Mouse (Mus musculus): ENCODE measurements around the gene Lsr. TPM values are rescaled to one million over a fixed set of nuclear protein-coding genes. Genes with fewer than 3 reads are reported as not detected.
"Not testable (repeated sequence)": the region's sequence is repeated elsewhere in the genome, so short reads cannot be mapped to it uniquely, and the experiment has no call there.

Gene Lsr
- polyA plus RNA-seq, 1 experiment from 2014 or later, result 24.4 TPM

DNA sequence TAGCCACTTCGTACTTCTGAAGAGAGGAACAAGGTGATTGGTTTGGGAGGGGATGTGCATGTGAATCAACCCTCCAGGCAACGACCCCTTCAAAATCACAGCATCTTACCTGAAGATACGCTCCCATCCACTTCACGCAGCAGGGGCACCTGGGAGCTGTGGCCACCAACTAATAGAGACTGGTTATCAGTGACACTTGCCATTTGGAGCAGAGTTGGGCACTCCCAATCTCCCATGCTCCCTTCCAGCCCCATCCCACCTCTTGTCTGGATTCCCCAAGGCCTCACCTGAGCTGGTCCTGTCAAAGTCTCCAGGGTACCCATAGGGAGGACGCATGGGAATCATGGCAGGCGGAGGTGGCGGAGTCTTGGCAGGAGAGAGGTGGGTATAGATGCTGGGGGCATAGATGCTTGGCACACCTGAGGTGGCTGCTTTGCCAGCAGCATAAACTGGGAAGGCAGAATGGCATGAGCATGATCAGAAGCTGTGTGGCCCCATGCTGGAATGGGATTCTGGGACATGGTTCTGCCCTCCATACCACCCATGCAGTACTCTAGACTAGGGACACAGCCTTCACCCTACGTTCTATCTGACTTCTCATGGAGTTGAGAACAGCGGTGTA is 14.3 kb downstream of the Lsr start:
- no peak for ATAC-seq (ENCODE audit: low FRiP score, low read depth)
- H3K4me2 ChIP-seq, result peak overlapping the region; percentile 50
- no peak overlapping the region for H3K4me3 ChIP-seq
- peaks cover 28% of the 10 kb centered on the region for H3K4me1 ChIP-seq (replicated peaks)
- no peaks in the 10 kb centered on the region for H3K9me3 ChIP-seq
- H3K9ac ChIP-seq, result no peak overlapping the region
- no peaks in the 10 kb centered on the region for H3K27me3 ChIP-seq
- no peak overlapping the region for H3K27ac ChIP-seq (replicated peaks)
- H3K36me3 ChIP-seq, result peaks cover 8% of the 10 kb centered on the region
- 99% methylated on average over 9 of the region's 9 CpGs for WGBS

DNA sequence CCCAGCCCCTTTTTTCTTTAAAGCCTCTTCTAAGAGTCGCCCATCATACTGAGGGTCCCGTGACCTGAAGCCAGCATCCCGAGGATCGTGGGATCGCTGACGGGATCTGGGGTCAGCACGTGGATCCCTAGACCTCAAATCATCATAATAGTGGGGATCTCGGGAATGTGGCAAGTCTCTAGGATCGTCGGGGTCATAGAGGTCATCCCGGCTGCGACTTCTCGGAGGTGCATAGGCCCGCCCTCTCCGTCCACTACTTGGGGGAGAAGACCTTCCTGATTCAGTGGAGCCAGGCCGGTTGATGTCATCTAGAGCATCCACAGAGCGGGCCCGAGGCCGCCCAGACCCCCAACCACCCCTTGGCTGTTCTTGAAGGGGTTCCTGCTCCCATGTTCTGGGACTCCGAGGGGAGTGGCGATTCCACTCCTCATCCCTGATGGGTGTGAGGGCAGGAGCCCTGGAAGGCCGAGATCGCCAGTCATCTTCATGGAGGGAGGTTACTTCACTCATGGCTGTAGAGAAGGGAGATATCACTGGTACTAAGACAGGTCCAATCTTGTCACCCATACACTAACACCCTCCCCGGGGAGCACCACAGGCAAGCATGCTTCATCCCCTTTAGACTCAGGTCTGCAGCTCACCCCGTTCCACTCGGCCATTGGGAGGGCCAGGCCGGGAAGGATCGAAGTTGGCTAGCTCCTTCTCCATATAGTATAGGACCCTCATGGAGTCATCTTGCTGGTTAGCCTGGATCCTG is 15.0 kb downstream of the Lsr start:
- 68% methylated on average over 28 of the region's 28 CpGs for WGBS
- peak overlapping the region; percentile 89 for H3K9ac ChIP-seq
- H3K27me3 ChIP-seq, result no peaks in the 10 kb centered on the region
- no peaks in the 10 kb centered on the region for H3K9me3 ChIP-seq
- H3K4me3 ChIP-seq, result peak overlapping the region; percentile 81
- H3K36me3 ChIP-seq, result peaks cover 15% of the 10 kb centered on the region
- H3K4me1 ChIP-seq (replicated peaks), result peaks cover 28% of the 10 kb centered on the region
- no peak for ATAC-seq (ENCODE audit: low FRiP score, low read depth)
- peak overlapping the region; percentile 50 for H3K4me2 ChIP-seq
- H3K27ac ChIP-seq (replicated peaks), result peak overlapping the region; percentile 99

DNA sequence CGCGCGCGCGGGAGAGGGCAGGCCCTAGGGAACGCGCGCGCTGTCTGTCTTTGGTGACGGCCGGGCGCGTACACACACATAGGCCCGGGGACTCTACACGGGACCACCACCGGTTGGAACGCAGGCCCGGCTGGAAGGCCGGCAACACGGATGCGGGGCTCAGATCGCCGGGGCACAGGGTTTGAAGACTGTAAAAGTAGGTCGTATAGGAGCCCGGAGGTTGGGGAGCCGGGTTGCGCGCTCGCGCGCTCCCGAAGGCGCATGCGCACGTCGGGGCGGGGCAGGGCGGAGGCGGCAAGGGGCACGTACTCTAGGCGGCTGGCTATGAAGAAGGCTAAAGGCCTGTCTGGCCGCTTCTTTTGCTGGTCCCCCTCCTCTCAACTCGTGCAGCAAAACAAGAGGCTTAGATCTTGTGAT is 15.9 kb downstream of the Lsr start:
- peaks cover 28% of the 10 kb centered on the region for H3K4me1 ChIP-seq (replicated peaks)
- peak overlapping the region; percentile 89 for H3K9ac ChIP-seq
- H3K4me2 ChIP-seq, result peak overlapping the region; percentile 50
- H3K9me3 ChIP-seq, result no peaks in the 10 kb centered on the region
- ATAC-seq (ENCODE audit: low FRiP score, low read depth), result peak; percentile 77
- H3K27me3 ChIP-seq, result no peaks in the 10 kb centered on the region
- H3K36me3 ChIP-seq, result peaks cover 23% of the 10 kb centered on the region
- H3K4me3 ChIP-seq, result peak overlapping the region; percentile 81
- WGBS, result under 1% methylated on average over 43 of the region's 43 CpGs
- H3K27ac ChIP-seq (replicated peaks), result peak overlapping the region; percentile 99

DNA sequence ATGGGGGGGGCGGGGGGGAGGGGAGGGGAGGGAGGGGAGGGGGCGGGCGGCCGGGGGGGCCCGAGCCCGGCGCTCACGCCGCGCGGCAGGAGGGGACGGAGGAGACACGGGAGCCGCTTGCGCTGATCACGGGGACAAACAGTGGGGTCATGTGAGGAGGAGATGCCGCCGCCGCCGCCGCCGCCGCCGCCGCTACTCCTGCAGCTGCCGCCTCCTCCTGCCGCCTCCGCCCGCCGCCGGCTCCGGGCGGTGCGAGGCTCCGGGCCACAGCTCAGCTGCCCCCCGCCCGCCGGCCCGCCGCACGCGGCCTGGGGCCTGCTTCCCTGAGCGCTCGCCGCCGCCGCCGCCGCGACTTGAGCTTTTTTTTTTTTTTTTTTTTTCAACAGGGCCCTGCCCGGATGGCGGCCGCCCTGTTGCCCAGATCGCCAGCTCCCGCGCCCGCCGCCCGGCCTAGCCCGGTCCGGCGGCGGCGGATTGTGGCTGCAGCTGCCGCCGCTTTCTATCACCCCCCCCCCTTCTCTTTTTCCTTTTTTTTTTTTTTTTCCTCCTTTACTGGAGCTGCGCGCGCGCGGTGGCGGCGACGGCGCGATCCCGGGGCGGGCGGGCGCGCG is 16.4 kb downstream of the Lsr start, which contains the start of gene Usf2:
TSS of gene Usf2 (minus strand) at position 48 of the 611 bp plus-strand sequence.
- peak; percentile 63 for ATAC-seq (ENCODE audit: low FRiP score, low read depth)
- 0% methylated on average over 21 of the region's 82 CpGs for WGBS

DNA sequence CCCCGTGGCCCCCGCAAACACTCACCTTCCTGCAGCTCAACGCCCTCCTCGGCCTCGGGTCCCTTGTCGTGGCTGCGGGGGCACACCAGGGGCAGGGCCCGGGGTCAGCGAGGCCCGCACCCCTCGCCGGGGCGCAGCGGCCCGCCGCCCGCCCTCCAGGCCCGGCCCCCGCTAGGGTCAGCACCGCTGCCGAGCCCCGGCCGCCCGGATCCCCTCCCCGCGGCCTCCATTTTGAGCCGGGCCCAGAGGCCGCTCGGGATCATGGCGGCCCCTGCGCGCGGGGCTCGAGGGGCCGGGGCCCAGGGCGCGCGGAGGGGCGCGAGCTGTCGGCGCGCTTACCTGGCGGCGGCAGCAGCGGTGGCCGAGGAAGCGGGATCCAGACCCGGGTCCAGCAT is 16.9 kb downstream of the Lsr start:
- Histone ChIP-seq H3K4me1 (replicated peaks) (peaks cover 28% of the 10 kb centered on the region), H3K9me3 (no peaks in the 10 kb centered on the region), H3K27ac (replicated peaks) (peak overlapping the region; percentile 99), H3K4me2 (peak overlapping the region; percentile 86), H3K9ac (peak overlapping the region; percentile 89), H3K4me3 (peak overlapping the region; percentile 81), H3K27me3 (no peaks in the 10 kb centered on the region), H3K36me3 (peaks cover 26% of the 10 kb centered on the region)
- ATAC-seq (ENCODE audit: low FRiP score, low read depth), result peak; percentile 17
- WGBS, result 1% methylated on average over 20 of the region's 49 CpGs

More for the DNA sequence above, 16.4 kb downstream of the Lsr start, which contains the start of gene Usf2:
- Histone ChIP-seq H3K4me3 (peak within 1 kb of the TSS; percentile 81), H3K4me1 (replicated peaks) (peaks cover 28% of the 10 kb centered on the region), H3K9me3 (no peaks in the 10 kb centered on the region), H3K4me2 (peak within 1 kb of the TSS; percentile 86), H3K27me3 (no peaks in the 10 kb centered on the region), H3K36me3 (peaks cover 26% of the 10 kb centered on the region), H3K9ac (peak within 1 kb of the TSS; percentile 89), H3K27ac (replicated peaks) (peak within 1 kb of the TSS; percentile 99)

DNA sequence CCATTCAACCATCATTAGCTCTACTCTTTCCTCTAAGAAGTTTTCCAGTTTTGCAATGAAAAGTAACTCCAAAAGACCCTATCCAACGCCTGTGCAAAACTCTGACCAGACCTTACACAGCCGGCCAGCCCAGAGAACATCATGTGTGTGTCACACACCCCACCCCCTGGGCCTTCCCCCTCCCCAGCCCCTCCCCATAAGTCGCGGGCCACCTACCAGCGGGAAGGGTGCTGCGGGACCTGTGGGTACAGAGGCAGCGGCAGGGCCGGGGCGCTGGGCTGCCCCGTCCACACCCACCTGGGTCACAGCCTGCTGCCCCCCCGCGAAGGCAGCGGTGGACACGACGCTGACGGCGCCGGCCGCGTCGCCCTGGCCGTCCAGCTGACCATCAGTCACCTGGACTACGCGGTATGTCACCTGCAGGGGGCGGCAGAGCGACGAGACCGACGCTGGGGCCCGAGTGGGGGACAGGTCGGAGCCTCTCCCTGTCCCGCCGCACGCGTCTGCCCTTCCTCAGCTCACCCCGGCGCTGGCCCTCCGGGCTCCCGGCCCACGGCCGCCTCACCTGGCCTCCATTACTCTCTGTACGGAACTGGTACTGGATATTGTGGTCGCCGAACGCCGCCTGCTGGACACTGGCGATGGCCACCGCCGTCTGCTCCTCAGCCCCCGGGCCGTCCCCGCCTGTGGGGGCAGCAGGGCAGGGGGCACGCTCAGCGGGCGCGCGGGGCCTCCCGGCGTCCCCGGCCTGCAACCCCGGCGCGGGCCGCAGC is 17.5 kb downstream of the Lsr start:
- ATAC-seq (ENCODE audit: low FRiP score, low read depth), result peak; percentile 59
- H3K9ac ChIP-seq, result peak overlapping the region; percentile 89
- peak overlapping the region; percentile 81 for H3K4me3 ChIP-seq
- no peaks in the 10 kb centered on the region for H3K27me3 ChIP-seq
- H3K4me1 ChIP-seq (replicated peaks), result peaks cover 28% of the 10 kb centered on the region
- peaks cover 26% of the 10 kb centered on the region for H3K36me3 ChIP-seq
- H3K27ac ChIP-seq (replicated peaks), result peak overlapping the region; percentile 99
- H3K9me3 ChIP-seq, result no peaks in the 10 kb centered on the region
- peak overlapping the region; percentile 86 for H3K4me2 ChIP-seq
- WGBS, result 1% methylated on average over 60 of the region's 64 CpGs

DNA sequence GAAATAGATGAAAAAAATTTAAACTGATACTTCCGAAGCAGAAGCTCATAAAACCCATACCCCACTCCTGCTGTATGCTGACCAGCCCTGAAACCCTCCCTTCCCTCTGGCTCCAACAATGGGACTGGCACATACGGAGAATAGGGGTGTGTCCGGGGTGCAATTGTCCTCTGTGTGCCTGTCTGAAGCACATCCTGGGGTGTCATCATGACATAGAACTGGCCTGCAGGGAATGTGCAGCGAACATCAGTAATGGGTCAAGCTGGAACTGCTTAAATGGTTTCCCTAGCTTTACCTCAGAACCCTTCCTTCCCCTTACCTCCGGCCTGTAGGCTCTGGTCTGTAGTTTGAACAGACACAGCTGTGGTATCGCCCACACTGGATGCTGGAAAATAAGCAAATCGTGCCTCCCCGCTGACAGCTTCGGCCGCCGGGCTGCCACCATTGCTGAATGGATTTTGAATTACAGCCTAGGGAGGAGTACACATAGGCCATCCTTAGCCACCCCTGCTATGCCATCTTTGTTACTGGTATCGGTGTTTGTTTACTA is 18.2 kb downstream of the Lsr start:
- H3K9ac ChIP-seq, result 0 out of 2 replicates have a peak overlapping the region, but pooled peaks have one; percentile 89
- ATAC-seq (ENCODE audit: low FRiP score, low read depth), result no peak
- 82% methylated on average over 12 of the region's 12 CpGs for whole genome bisulfite sequencing
- H3K36me3 ChIP-seq, result peaks cover 31% of the 10 kb centered on the region
- H3K9me3 ChIP-seq, result no peaks in the 10 kb centered on the region
- H3K27me3 ChIP-seq, result no peaks in the 10 kb centered on the region
- peaks cover 25% of the 10 kb centered on the region for H3K4me1 ChIP-seq (replicated peaks)
- H3K4me3 ChIP-seq, result peak overlapping the region; percentile 81
- peak overlapping the region; percentile 99; the same call in 1 of the 2 replicates for H3K27ac ChIP-seq (replicated peaks)
- H3K4me2 ChIP-seq, result peak overlapping the region; percentile 86

DNA sequence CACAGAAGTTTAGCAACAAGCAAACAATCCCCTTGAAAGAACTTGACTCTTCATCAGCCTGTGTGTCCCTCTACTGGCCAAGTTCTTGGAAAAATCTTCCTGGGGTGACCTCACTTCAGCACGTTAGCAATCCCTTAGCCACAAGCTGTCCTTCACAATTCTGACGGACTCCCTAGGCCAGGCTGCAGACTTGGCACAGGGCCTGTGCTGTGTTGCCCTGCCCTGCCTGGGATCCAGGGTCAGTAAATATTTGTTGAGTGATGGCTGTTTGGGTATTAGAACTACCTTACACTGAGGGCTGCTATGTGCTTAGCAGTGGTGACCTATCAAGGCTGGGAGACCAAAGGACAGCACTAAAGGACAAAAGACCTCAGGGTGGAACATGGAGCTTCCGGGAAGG is 19.2 kb downstream of the Lsr start:
- no peak for ATAC-seq (ENCODE audit: low FRiP score, low read depth)
- H3K27me3 ChIP-seq, result no peaks in the 10 kb centered on the region
- H3K9ac ChIP-seq, result no peak overlapping the region
- no peak overlapping the region for H3K27ac ChIP-seq (replicated peaks)
- 80% methylated on average over 3 of the region's 3 CpGs for WGBS
- no peaks in the 10 kb centered on the region for H3K9me3 ChIP-seq
- peaks cover 21% of the 10 kb centered on the region for H3K4me1 ChIP-seq (replicated peaks)
- no peak overlapping the region for H3K4me2 ChIP-seq
- H3K4me3 ChIP-seq, result no peak overlapping the region
- peaks cover 40% of the 10 kb centered on the region for H3K36me3 ChIP-seq

DNA sequence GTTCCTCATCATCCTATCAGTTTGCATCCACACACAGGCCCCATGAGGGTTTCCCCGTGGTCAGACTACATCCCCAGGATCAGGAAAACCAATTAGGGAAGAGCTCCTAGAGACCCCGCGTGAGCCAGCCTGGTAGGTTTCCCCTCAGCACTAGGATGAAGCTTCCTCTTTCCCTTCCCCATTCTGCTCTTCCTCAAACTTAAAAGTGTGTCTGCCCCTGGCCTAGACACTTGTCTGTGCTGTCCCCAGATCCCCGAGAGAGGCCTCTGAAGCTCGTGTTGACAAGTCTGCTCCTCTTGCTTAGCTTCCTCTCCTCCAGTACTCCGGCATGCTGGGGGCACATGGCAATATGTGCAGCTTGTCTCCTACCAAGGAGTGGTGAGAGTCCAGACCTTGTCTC is 19.8 kb downstream of the Lsr start:
- Histone ChIP-seq H3K4me1 (replicated peaks) (peaks cover 18% of the 10 kb centered on the region), H3K9ac (no peak overlapping the region), H3K4me2 (no peak overlapping the region), H3K27ac (replicated peaks) (no peak overlapping the region), H3K4me3 (no peak overlapping the region), H3K27me3 (no peaks in the 10 kb centered on the region), H3K36me3 (peaks cover 40% of the 10 kb centered on the region), H3K9me3 (no peaks in the 10 kb centered on the region)
- WGBS, result 94% methylated on average over 6 of the region's 6 CpGs
- no peak for ATAC-seq (ENCODE audit: low FRiP score, low read depth)

DNA sequence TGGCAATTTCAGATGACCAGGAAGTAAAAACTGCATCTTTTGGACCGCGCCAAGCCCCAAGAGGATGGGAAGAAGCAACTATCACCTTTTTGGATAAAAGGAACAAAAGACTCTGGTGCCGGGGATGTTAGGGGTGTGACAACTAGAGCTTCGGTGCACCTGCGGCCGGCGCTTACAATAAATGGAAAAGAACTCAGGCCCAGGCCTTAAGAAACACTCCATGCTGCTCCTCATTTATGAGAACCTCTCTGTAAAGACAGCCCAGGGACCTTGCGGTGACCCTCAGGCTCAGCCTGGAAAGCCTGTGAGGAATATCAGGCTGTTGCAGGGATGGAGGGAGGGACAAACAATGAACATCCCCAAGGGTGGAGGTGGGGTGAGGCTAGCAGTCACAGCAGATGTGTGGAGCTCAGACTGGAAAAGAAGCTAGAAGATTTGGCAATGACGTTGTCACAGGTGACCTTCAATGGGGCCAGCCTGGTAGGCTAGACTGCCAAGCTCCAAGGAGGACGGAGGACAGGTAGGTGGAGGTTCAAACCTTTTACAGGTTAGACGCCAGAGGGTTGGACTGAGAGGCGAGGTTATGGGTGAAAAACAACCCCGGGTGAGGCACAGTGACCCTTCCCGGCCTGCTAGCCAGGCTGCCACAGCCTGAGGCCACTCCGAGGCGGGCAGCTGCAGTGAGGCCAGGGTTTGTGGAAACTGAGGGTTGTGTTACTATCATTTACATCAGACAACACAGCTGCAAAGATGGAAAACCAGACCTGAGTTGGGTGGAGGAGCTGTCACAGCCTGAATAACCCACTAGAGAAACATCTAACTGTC is 20.6 kb downstream of the Lsr start:
- Histone ChIP-seq H3K4me3 (no peak overlapping the region), H3K9me3 (no peaks in the 10 kb centered on the region), H3K36me3 (peaks cover 40% of the 10 kb centered on the region), H3K27me3 (no peaks in the 10 kb centered on the region), H3K27ac (replicated peaks) (no peak overlapping the region), H3K4me2 (no peak overlapping the region), H3K4me1 (replicated peaks) (peaks cover 10% of the 10 kb centered on the region), H3K9ac (no peak overlapping the region)
- no peak for ATAC-seq (ENCODE audit: low FRiP score, low read depth)
- WGBS, result 93% methylated on average over 16 of the region's 16 CpGs

DNA sequence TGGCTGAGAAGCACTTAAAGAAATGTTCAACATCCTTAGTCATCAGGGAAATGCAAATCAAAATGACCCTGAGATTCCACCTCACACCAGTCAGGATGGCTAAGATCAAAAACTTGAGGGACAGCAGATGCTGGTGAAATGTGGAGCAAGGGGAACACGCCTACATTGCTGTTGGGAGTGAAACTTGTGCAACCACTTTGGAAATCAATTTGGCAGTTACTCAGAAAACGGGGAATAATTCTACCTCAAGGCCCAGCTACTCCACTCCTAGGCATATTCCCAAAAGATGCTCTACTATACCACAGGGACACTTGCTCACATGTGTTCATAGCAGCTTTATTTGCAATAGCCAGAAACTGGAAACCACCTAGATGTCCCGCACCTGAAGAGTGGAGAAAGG is 23.4 kb downstream of the Lsr start:
- 94% methylated on average over 3 of the region's 3 CpGs for WGBS

More for the DNA sequence above, 23.4 kb downstream of the Lsr start:
- not testable (repeated sequence) for H3K9me3 ChIP-seq; H3K27me3 ChIP-seq; H3K4me3 ChIP-seq; H3K27ac ChIP-seq (replicated peaks); ATAC-seq (ENCODE audit: low FRiP score, low read depth); H3K4me2 ChIP-seq; H3K9ac ChIP-seq; H3K4me1 ChIP-seq (replicated peaks)
- peaks cover 49% of the 10 kb centered on the region for H3K36me3 ChIP-seq

Data from hindbrain, embryonic 15.5 days (tissue).